Mouse (Mus musculus) liver, embryonic 15.5 days (tissue): ENCODE data around the gene Nsf. TPM values are rescaled to one million over a fixed set of nuclear protein-coding genes. Genes with fewer than 3 reads are reported as not detected.

Experiments used
- ATAC-seq: fragments of 200-750 bp; cut with Nextera tagmentation; 2 replicates; pipeline ENCODE4 v1.8.0; 2017; ENCODE audit warnings: moderate number of reproducible peaks, mild to moderate bottlenecking, moderate library complexity; ENCODE audit not compliant: insufficient read depth
- H3K27ac ChIP-seq: fragments of 300-500 bp; sonication (generic); replicated peaks from 2 replicates; pipeline ENCODE4 v1.5.1; 2015; ENCODE audit warnings: mild to moderate bottlenecking, inconsistent platforms
- H3K27me3 ChIP-seq: fragments of 300-500 bp; sonication (generic); 2 replicates; pipeline ENCODE4 v1.6.1; 2015; ENCODE audit warnings: mild to moderate bottlenecking, inconsistent platforms
- H3K36me3 ChIP-seq: fragments of 300-500 bp; sonication (generic); replicated peaks from 2 replicates; pipeline ENCODE4 v1.6.1; 2015; ENCODE audit warnings: moderate library complexity, mild to moderate bottlenecking, inconsistent platforms
- H3K4me1 ChIP-seq: fragments of 300-500 bp; sonication (generic); replicated peaks from 2 replicates; pipeline ENCODE4 v1.6.1; 2015; ENCODE audit warnings: inconsistent platforms
- H3K4me2 ChIP-seq: fragments of 300-500 bp; sonication (generic); 2 replicates; pipeline ENCODE4 v1.6.1; 2015; ENCODE audit warnings: moderate library complexity, mild to moderate bottlenecking, inconsistent platforms
- H3K4me3 ChIP-seq: fragments of 300-500 bp; sonication (generic); replicated peaks from 2 replicates; pipeline ENCODE4 v1.5.1; 2015; ENCODE audit warnings: mild to moderate bottlenecking, inconsistent platforms
- H3K9ac ChIP-seq: fragments of 300-500 bp; sonication (generic); 2 replicates; pipeline ENCODE4 v1.6.1; 2015; ENCODE audit warnings: moderate library complexity, mild to moderate bottlenecking, inconsistent platforms
- H3K9me3 ChIP-seq: fragments of 300-500 bp; sonication (generic); replicated peaks from 2 replicates; pipeline ENCODE4 v1.6.1; 2016; ENCODE audit warnings: inconsistent platforms
- WGBS: fragments of 180-500 bp; shearing (Covaris S2); methylation state at CpG from one replicate; pipeline ENCODE4 v1.1.7; 2015; ENCODE audit warnings: mixed read lengths; ENCODE audit not compliant: insufficient replicate concordance; 5-methylcytosine and 5-hydroxymethylcytosine counted together
- polyA plus RNA-seq: library from polyadenylated mRNA; unstranded; fragments of >200 nt; fragmentation: Nextera tagmentation; extraction: Ambion mirVana; gene quantifications from 2 replicates; pipeline ENCODE4 v1.2.1, GENCODE M21; 2015

The Nsf gene
- polyA plus RNA-seq, 1 experiment from 2014 or later, result 24.2 TPM

DNA sequence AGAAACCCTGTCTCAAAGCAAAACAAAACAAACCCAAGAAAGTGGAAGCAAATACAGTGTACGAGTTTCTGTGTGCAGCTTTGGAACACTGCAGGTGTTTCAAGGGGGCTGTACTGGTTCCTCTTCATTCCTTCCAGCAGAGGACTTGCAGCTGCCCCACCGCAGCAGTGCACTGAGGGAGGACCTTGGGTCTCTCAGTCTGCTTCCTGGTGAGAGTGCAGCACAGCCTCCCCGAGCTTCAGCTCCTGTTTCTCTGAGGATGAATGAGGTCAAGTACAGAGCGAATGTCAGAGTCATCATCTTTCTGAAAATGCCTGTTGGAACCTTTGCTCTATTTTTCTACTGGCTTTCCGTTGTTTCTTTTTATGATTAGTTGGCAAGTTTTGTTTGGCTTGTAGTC lies 12.5 kb downstream of the Nsf start:
- 67% methylated on average over 5 of the region's 5 CpGs for WGBS
- Histone ChIP-seq H3K36me3 (no peaks in the 10 kb centered on the region), H3K27ac (no peak overlapping the region), H3K9me3 (no peaks in the 10 kb centered on the region), H3K4me1 (no peaks in the 10 kb centered on the region), H3K27me3 (no peaks in the 10 kb centered on the region), H3K9ac (no peak overlapping the region), H3K4me3 (no peak overlapping the region), H3K4me2 (no peak overlapping the region)
- no peak for ATAC-seq

DNA sequence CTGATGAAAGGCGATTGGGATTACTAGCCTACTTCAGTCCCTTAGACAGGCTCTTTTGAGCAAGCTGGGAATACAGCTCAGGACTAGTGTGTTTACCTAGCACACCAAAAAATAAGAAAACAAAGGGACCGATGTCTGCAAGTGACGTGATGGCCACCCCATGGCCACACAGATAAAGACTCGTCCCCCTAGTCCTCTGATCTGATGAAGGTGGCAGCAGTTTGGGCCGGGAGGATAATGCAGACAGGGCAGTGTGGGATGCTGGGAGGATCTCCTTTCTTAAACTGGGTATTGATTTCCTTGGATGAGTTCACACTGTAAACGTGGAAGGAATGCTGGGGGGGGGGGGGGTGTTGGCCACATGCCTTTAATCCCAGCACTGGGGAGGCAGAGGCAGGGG lies 13.0 kb downstream of the Nsf start:
- Histone ChIP-seq H3K27ac (no peak overlapping the region), H3K9ac (no peak overlapping the region), H3K4me1 (no peaks in the 10 kb centered on the region), H3K36me3 (no peaks in the 10 kb centered on the region), H3K27me3 (no peaks in the 10 kb centered on the region), H3K4me3 (no peak overlapping the region), H3K9me3 (no peaks in the 10 kb centered on the region), H3K4me2 (no peak overlapping the region)
- ATAC-seq, result no peak
- 67% methylated on average over 6 of the region's 6 CpGs for WGBS

DNA sequence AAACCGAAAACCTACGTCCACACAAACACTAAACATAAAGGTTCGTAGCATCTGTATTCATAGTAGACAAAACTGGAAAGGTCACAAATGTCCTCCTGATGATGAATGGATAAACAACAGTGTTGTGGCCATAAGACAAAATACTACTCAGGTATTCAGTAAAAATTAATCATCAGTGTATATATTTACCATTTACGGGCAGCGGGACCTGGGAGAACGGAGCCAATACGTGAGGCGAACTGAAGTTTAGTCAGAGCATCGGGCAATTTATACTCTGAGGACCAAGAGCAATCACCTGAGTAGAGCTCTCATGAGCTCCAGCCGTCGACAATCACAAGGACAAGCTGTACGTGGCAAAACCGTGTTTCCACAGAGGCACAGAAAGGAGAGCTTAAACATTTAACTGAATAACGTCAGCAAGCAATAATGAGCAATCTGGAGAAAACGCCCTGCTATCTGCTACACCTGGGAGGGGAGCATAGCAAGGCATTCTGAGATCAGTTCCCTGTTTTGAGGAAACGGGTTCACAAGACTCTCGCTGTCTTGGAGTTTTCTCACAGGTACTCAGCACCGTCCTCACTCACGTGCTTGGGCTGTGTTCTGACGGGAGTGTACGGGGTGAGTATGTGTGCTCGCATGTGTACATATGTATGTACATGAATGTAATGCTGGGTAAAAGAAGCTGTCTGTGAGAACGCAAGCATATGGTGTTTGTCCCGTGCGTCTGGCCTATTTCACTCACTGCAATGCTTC lies 15.7 kb downstream of the Nsf start:
- Histone ChIP-seq H3K4me2 (no peak overlapping the region), H3K4me3 (no peak overlapping the region), H3K27me3 (no peaks in the 10 kb centered on the region), H3K4me1 (no peaks in the 10 kb centered on the region), H3K9me3 (no peaks in the 10 kb centered on the region), H3K27ac (no peak overlapping the region), H3K36me3 (no peaks in the 10 kb centered on the region), H3K9ac (no peak overlapping the region)
- no peak for ATAC-seq
- WGBS, result 83% methylated on average over 25 of the region's 25 CpGs

DNA sequence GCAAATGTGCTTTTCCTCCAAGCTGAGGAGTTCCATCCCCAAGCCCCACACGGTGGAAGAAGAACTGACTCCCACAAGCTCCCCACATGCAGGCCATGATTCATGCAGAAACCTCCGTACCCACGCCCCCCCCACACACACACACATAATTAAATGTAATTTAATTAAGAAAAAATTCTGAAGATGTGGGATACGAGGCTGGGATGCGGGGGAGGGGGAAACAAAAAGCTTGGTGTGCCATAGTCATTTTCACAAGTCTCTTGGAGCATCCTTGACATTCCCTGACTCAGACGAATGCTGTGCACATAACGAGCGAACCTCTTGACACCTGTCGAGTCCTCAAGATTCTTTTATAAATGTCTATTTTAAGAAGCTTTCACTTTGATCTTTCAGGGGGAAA lies 16.4 kb downstream of the Nsf start:
- 79% methylated on average over 9 of the region's 9 CpGs for WGBS
- Histone ChIP-seq H3K9me3 (no peaks in the 10 kb centered on the region), H3K4me3 (no peak overlapping the region), H3K27me3 (no peaks in the 10 kb centered on the region), H3K36me3 (no peaks in the 10 kb centered on the region), H3K27ac (no peak overlapping the region), H3K9ac (no peak overlapping the region), H3K4me1 (no peaks in the 10 kb centered on the region), H3K4me2 (no peak overlapping the region)
- ATAC-seq, result no peak

DNA sequence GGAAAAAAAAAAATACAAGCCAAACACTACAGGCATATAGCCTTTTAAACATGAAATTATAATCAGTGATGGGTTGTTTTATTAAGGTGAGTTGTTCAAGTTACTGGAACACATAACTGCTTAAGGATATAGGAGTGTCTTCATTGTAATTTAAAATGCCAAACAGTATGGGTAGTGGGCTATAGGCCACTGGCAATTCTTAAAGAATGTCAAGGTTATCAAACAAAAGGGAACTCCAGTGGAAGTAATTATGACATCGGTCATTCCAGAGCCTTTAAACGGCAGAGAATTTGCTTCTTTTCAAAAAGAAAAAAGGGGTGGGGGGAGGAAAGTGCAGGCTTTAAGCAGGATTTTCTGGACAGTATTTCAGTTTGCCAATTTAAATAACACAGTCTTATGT lies 18.1 kb downstream of the Nsf start:
- no peaks in the 10 kb centered on the region for H3K27me3 ChIP-seq
- no peak for ATAC-seq
- H3K4me2 ChIP-seq, result no peak overlapping the region
- H3K4me1 ChIP-seq, result no peaks in the 10 kb centered on the region
- H3K27ac ChIP-seq, result no peak overlapping the region
- no peaks in the 10 kb centered on the region for H3K36me3 ChIP-seq
- 68% methylated on average over 2 of the region's 2 CpGs for WGBS
- H3K9me3 ChIP-seq, result no peaks in the 10 kb centered on the region
- no peak overlapping the region for H3K4me3 ChIP-seq
- no peak overlapping the region for H3K9ac ChIP-seq

DNA sequence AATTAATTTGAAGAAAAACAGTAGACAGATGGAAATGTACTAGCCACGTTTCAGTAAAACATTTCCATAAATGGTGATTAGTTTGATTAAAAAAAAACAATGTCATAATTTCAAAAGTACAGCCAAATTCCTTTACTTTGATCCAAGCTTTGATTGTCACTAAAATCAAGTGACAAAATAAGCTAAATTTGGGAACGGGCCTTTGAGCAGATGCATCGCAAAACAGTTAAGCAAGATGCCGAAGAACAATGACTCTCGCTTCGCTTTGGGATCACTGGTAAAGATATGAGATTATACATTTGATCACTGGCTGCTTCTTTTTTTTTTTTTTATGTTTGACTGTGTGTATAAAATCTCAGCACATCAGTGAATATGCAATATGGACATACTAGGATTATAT lies 20.0 kb downstream of the Nsf start:
- Histone ChIP-seq H3K4me1 (no peaks in the 10 kb centered on the region), H3K9ac (no peak overlapping the region), H3K4me2 (no peak overlapping the region), H3K27ac (no peak overlapping the region), H3K36me3 (0 out of 2 replicates have a peak, but pooled peaks cover 5% of the 10 kb centered on the region), H3K4me3 (no peak overlapping the region), H3K27me3 (no peaks in the 10 kb centered on the region), H3K9me3 (no peaks in the 10 kb centered on the region)
- ATAC-seq, result no peak
- WGBS, result 86% methylated on average over 6 of the region's 6 CpGs

DNA sequence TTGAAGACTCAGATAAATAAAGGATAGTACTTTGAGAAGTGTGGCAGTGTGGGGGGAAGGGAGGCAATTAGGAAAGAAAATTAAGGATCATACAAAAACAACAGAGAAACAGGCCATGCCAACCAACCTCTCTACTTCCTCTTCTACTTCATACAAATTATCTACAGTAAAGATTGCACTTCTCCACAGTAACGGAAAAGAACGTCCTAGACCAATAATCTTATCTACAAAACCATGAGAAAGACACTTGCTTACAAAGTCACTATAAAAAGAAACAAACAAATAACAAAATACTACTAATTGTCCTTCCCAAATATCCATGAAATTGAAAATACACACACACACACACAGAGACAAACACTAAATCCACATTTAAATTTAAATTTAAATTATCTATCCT lies 29.9 kb downstream of the Nsf start:
- Histone ChIP-seq H3K4me1 (no peaks in the 10 kb centered on the region), H3K27ac (no peak overlapping the region), H3K27me3 (no peaks in the 10 kb centered on the region), H3K9ac (no peak overlapping the region), H3K4me2 (no peak overlapping the region), H3K9me3 (no peaks in the 10 kb centered on the region), H3K4me3 (no peak overlapping the region), H3K36me3 (peaks cover 26% of the 10 kb centered on the region; the same call in 1 of the 2 replicates)
- no peak for ATAC-seq
- 29% methylated on average over 2 of the region's 2 CpGs for WGBS

DNA sequence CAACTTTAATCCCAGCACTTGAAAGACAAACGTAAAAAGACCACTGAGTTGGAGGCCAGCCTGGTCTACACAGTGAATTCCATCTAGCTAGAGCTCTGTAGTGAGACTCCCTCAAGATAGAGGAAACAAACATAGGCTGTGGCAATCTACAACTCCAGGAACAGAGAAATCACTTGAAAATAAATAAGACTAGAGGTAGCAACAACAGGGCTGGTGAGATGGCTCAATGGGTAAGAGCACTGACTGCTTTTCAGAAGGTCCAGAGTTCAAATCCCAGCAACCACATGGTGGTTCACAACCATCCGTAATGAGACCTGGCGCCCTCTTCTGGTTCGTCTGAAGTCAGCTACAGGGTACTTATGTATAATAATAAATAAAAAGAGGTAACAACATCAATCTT lies 30.6 kb downstream of the Nsf start:
- H3K9me3 ChIP-seq, result no peaks in the 10 kb centered on the region
- H3K27me3 ChIP-seq, result no peaks in the 10 kb centered on the region
- 78% methylated on average over 4 of the region's 4 CpGs for WGBS
- H3K4me3 ChIP-seq, result no peak overlapping the region
- ATAC-seq, result no peak
- no peak overlapping the region for H3K27ac ChIP-seq
- H3K4me2 ChIP-seq, result no peak overlapping the region
- peaks cover 24% of the 10 kb centered on the region; the same call in 1 of the 2 replicates for H3K36me3 ChIP-seq
- H3K4me1 ChIP-seq, result no peaks in the 10 kb centered on the region
- no peak overlapping the region for H3K9ac ChIP-seq

DNA sequence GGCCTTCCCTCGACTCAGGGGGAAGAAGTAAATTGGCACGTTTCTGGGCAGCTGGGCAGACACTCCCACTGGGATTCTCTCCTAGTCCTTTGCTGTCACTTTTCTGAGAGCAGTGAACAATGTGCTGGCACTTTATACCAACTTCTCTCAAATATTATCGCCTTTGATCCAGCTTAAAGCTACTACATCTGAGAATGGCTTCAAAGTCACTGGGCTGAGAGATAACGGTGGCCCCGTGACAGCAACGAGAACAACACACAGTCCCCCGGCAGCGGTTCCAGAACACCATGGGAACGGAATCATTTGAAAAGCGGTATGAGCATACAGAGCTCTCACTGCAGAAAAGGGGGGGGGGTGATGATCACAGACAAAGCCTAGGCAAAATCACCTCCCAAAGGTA lies 31.0 kb downstream of the Nsf start:
- WGBS, result 81% methylated on average over 10 of the region's 10 CpGs
- no peak overlapping the region for H3K27ac ChIP-seq
- ATAC-seq, result no peak

DNA sequence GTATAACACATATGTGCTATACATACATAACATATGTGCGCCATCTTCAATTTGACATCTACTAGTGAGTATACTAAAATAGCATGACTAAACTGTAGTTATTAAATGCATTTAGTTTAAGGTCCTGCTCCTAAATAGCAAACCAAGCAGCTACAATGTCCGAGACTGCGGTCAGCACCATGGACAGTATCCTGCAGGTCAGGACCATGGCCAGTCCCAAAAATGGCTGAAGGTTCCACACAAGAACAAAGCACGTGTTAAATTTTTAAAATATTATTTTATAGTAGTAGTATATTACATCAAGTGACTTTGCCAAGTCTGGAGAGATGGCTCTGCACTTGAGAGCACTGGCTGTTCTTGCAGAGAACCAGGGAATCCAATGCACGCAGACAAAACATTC lies 33.2 kb downstream of the Nsf start:
- no peak overlapping the region for H3K9ac ChIP-seq
- H3K4me1 ChIP-seq, result no peaks in the 10 kb centered on the region
- peaks cover 16% of the 10 kb centered on the region for H3K36me3 ChIP-seq
- WGBS, result 70% methylated on average over 5 of the region's 5 CpGs
- ATAC-seq, result no peak
- H3K9me3 ChIP-seq, result no peaks in the 10 kb centered on the region
- H3K4me2 ChIP-seq, result no peak overlapping the region
- no peak overlapping the region for H3K27ac ChIP-seq
- no peak overlapping the region for H3K4me3 ChIP-seq
- no peaks in the 10 kb centered on the region for H3K27me3 ChIP-seq

More for the DNA sequence above, 31.0 kb downstream of the Nsf start:
- no peak overlapping the region for H3K9ac ChIP-seq
- no peak overlapping the region for H3K4me2 ChIP-seq
- H3K4me1 ChIP-seq, result no peaks in the 10 kb centered on the region
- no peak overlapping the region for H3K4me3 ChIP-seq
- H3K9me3 ChIP-seq, result no peaks in the 10 kb centered on the region
- peaks cover 24% of the 10 kb centered on the region; the same call in 1 of the 2 replicates for H3K36me3 ChIP-seq
- no peaks in the 10 kb centered on the region for H3K27me3 ChIP-seq

DNA sequence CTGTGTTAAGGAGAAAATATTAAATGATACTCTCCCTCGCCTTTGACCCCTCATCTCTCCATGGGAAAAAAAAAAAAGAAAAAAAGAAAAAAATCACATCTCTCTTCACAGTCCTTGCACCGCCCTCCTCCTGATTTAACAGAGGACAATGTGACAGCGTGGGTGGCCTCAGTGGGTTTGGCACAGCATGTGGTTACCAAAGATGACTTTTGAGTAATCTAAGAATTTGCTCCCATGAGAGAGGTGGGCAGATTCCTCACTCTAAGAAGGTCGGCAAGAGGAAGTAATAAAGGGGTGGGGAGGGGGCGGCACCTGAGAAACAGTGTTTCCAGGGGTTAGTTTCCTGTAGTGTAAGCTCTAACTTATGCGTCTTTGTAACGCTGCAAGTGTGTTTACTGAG lies 37.0 kb downstream of the Nsf start:
- Histone ChIP-seq H3K9ac (no peak overlapping the region), H3K36me3 (peaks cover 33% of the 10 kb centered on the region), H3K27me3 (no peaks in the 10 kb centered on the region), H3K9me3 (no peaks in the 10 kb centered on the region), H3K4me1 (no peaks in the 10 kb centered on the region), H3K27ac (no peak overlapping the region), H3K4me3 (no peak overlapping the region), H3K4me2 (no peak overlapping the region)
- 68% methylated on average over 7 of the region's 7 CpGs for WGBS
- ATAC-seq, result no peak

DNA sequence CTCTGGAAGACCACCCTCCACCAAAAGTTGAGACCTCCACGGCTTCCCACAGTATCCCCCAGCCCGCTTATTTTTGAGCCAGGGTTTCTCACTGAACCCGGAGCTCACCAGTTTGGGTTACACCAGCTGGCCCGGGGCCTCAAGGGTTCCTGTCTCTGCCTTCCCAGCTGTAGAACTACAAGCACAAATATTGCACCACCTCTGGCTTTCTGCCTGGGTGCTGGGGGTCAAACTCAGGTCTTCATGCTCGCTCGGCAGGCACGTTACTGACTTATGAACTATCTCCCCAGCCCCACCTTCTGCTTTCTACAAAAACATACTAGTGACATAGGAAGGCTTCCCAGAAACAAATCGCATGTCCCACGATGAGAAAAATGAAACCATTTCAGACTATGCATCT lies 38.2 kb downstream of the Nsf start:
- Histone ChIP-seq H3K9ac (no peak overlapping the region), H3K9me3 (no peaks in the 10 kb centered on the region), H3K4me3 (no peak overlapping the region), H3K4me1 (no peaks in the 10 kb centered on the region), H3K27me3 (no peaks in the 10 kb centered on the region), H3K36me3 (peaks cover 36% of the 10 kb centered on the region), H3K27ac (no peak overlapping the region), H3K4me2 (no peak overlapping the region)
- ATAC-seq, result no peak
- 72% methylated on average over 9 of the region's 9 CpGs for WGBS
